Mouse (Mus musculus): Measurements from ENCODE around the gene Nktr.
A peak's percentile ranks its signal among the peaks of the same experiment; 100 is the strongest.

Nktr gene

DNA sequence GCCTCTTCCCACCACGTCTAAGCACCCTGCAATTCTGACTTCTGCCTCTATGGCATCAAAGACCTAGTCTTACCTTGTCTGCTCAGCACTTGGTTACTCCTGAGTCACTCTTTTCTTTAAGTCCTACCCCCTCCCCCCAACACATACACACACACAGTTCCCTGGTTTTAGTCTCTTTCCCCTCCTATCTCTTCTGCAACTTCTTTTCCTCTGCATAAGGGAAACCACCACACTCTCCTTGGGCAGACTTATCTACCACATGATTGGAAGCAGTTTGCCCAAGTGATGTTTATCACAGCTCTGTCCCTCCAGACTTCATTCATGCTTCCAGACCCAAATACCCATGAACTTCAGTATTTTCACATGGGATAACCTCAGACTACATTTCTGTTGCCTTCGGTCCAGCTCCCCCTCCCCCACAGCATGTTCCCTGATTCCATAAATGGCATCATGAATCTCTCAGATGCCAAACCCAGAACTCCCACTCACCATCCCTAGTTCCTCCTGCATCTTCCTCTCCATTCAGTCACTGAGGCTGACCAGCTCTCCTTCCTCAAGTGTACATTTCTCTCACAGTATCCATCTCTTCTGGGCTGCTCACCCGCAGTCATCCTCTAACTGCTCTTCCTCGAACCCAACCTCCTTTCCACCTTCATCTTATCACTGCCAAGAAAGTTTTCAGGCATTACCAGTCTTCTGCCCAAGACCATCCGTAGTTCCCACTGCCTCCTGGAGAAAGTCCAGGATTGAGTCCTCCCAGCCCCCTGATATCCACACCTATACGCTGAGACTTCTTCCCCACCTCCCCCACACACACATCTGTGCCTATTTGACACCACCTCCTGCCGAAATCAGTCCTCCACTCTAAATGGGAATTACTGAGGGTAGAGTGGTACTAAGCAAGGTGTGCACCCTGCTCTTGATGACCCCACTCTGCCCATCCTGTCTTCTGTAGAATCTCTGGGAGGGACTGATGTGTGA is 10.2 kb upstream of the Nktr start:
- DNase-seq: no peak

DNA sequence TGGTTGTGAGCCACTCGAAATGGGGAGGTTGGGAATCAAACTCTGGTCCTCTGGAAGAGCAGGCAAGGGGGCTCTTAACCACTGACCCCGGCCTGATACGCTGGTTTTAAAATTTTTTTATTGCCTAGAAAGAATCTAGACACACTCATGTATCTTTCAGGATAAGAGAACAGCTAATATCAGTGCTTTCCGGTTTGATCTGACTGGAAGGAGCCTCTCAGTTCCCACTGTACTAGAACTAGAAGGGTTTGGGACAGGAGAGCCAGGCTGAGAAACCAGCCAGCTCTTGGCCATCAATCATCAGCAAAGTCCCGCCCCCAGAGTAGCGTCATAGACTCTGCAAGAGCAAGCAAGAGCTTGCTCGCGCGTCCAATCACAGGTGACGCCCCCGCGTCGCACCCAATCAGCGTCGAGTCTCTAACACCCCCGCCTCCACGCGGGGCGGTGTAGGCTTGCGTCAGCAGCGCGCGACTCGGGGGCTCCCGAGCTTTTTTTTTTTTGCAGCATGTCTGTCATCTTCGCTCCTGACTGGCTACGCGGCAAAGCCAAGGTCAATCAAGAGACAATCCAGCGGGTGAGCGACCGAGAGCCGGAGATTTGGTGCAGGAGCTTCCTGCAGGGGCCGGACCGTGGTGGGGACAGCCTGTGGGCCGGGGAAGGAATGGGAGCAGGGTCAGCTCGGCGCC is 8.9 kb upstream of the Nktr start, which contains the start of gene Ss18l2:
Gene Ss18l2, plus strand, starts transcription at position 432 of the 686 bp plus-strand sequence.
- DNase-seq: peak; percentile 97

DNA sequence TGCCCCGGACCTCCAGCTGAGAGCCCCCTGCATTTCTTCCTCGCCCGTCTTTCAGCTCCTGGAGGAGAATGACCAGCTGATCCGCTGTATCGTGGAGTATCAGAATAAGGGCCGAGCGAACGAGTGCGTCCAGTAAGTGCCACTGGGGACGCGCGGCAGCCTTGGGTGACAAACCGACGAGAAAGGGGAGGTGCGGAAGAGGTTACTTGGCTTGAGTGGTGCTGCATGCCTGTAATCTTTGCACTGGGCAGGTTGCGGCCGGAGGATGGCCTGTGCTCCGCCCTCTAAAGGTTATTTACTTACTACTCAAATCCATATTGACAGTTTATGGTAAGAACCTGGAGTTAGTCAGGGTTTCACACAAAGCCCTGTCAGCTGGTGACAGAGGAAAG is 8.4 kb upstream of the Nktr start:
- no peak for DNase-seq

DNA sequence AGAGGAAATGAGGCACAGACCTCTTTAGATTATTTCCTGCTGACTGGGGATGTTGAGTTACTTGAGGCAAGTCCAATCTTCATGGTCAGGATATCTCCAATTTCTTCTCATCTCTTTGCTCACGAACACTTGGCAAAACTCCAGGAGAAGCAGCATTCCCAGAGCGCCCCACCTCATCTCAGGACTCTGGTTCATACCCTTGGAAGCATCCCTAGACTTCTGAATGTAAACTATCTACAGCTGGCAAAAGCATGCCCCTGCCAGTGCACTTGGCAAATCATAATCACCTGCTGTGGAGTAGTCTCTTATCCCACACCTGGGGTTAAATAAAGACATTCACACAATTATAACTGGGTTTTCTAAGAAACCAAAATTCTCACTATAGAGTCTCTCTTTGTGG is 1.9 kb upstream of the Nktr start:
- DNase-seq: no peak

DNA sequence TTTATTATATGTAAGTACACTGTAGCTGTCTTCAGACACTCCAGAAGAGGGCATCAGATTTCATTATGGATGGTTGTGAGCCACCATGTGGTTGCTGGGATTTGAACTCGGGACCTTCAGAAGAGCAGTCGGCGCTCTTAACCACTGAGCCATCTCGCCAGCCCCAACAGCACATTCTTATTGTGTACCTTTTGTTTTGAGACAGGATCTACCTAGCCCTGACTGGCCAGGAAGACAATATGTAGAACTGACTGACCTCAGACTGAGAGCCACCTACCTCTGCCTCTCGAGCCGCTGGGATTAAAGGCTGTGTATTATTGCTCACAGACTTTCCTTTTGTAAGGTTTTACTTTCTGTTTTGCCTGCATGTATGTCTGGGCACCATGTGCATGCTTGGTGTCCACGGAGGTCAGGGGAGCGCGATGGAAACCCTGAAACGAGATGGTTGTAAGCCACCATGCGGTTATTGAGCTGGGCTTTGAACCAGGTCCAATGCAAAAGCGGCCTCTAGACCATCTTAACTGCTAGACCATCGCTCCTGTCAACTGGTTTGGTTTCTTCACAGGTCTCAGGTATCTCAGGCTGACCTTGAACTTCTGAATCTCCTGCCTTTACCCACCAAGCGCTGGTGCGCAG is 781 bp upstream of the Nktr start:
- DNase-seq: no peak

DNA sequence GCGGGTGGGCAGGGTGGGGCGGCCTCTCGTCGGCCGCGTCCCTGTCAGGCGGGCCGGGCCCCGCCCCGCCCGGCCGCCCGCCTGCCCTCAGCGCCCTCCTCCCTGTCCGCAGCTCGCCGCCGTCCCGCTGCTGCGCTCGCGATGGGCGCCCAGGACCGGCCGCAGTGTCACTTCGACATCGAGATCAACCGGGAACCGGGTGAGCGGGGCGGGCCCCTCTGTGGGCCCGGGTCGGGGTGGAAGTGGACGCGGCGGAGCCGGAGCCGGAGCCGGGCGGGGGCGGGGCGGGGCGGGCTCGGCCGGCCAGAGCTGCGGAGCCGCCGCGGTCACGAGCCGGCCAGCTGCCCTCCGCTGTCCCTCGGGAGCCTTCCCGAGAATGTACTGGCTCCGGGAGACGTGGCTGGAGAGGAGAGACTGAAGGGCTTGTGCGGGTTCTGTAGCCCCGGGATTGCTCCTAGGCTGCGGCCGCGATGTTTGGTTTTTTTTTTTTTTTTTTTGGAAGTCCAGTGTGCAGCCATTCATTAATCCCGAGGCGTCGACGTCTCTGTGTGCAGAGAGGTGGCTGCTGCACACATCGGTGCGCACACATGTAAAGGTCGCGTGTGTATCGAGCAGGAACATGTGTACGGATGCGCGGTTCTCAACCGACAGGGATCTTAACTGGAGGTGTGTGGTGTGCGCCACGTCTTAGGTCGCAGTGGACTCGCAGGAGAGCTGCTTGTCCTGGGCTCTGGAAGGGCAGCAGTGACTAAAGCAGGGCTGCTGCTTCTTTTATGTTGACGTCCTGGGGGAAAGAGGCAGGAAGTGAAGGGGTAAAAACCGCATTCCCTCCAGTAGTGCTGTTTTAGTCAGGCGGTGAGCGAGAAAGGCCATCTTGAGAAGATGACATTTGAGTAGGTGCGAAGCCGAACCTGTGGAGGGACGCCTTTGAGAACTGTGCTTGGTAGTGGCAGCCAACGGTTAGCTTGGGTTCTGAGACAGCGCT is 670 bp downstream of the Nktr start:
- peak; percentile 60 for DNase-seq

DNA sequence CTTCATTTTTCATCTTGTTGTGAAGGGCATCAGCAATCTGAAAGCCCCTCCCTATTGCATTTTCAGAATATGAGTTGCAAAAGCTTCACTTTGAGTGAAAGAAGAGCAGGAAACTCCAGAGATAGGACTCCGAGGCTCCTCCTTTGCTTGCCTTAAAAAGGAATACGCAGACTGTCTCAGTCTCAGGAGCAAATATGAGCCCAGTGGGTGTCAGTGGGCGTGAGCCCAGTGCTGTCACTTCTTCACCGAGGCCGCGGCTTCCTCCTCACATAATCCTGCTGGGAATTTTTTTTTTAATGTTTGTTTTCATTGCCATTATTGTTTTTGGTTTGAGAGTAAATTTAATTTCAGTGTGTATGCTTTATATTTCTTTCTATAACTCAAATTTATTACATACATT is 21.5 kb downstream of the Nktr start:
- DNase-seq: no peak

DNA sequence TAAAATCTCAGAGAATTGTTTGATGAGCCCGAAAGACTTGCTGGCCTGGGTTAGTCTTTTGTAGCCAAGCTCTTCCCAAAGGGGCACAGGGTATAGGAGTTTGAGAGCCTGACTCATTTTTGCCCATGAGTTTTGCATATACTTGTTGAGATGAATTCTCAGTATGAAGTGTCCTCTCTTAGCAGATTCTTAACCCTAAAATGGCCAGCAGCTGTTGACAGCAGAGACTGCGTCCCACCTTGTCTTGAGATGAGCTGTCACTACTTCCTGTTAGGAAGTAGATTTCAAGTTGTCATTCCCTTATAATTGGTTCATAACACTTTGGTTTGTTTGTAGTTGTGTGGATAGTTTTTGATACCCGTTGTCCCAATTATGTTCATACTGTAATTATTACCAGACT is 22.2 kb downstream of the Nktr start:
- no peak for DNase-seq

DNA sequence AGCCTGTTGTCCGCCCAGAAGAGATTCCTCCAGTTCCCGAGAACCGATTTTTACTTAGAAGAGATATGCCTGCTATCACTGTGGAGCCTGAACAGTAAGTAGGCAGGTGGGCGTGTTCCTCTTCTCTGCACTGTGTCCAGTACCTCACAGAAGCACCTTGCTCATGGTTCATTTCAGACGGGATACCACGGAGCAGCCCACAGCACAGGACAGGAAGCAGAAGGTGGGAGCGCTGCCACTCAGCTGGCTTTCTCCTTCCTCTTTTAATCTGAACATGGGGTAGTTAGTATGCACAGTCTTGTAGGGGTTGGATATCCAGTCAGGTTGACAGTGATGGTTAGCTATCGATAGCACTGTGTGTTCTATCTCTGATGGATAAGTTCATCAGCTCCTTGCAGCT is 25.1 kb downstream of the Nktr start:
- no peak for DNase-seq

DNA sequence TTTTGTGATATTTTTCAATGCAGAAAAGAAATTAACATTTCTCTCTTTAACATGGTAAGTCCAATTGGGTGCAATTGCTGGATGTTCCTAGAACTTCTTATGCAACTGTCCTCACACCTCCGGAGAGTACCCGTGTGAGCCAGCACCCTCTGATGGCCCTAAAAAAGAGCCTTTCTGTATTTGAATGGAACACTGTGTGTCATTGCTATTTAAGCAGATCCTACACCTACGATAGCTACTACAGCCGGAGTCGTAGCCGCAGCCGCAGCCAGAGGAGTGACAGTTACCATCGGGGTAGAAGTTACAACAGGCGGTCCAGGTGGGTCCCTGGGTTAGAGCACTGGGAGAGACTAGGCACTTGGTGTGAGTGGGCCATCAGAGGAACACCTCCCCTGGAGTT is 33.8 kb downstream of the Nktr start:
- no peak for DNase-seq

DNA sequence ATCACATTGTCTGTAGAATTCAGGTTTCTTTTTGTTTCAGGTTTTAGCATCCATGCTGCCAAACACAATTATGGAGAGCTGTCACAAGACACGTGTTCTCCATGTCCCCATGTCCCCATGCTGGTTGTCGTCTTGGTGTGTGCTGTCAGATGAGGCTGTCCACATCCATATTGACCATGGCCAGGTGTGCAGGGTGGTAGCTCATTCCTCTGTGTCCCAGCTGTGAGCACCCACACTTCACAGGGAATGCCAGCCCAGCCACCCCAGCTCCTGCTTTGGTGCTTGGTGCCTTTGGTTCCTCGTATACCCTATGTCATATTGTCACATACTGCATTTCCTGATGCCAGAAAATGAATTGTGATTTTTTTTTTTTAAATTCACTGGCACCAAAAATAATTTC is 35.7 kb downstream of the Nktr start:
- DNase-seq: no peak

DNA sequence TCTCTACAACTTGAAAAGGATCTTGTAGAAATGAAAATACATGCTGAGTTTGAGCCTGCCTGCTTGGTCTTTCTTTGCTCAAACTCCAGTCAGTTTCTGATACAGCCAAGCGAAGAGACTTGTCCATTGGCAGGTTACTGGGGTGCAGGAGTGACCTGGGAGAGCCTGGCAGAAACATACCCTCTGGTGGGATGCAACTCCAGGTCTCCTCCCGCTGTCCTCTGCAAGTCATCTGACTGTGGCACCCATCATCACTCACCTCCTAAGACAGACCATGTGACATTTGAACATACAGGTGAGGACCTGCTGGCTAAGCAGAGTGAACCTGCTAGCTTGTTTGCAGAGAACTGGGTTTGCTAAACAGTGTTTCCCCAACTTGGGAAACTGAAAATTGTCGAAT is 37.8 kb downstream of the Nktr start:
- no peak for DNase-seq

DNA sequence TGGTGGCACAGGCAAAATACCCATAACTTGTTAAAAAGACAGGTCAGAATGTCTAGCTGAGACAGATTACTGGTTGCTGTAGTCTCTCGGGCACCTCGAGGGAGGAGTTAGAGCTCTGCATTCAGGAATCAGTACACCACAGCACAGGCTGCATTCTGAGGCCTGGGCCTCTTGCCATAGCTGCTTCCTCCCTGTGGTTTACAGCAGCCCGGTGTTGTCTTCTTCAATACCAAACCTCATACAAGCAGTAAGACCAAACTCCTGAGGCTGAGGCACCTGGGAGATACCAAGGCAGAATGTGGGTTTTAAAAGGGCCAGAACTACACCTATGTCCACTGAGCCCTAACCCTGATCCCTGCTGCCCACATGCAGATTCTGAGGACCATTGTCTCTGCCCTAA is 38.5 kb downstream of the Nktr start:
- no peak for DNase-seq

DNA sequence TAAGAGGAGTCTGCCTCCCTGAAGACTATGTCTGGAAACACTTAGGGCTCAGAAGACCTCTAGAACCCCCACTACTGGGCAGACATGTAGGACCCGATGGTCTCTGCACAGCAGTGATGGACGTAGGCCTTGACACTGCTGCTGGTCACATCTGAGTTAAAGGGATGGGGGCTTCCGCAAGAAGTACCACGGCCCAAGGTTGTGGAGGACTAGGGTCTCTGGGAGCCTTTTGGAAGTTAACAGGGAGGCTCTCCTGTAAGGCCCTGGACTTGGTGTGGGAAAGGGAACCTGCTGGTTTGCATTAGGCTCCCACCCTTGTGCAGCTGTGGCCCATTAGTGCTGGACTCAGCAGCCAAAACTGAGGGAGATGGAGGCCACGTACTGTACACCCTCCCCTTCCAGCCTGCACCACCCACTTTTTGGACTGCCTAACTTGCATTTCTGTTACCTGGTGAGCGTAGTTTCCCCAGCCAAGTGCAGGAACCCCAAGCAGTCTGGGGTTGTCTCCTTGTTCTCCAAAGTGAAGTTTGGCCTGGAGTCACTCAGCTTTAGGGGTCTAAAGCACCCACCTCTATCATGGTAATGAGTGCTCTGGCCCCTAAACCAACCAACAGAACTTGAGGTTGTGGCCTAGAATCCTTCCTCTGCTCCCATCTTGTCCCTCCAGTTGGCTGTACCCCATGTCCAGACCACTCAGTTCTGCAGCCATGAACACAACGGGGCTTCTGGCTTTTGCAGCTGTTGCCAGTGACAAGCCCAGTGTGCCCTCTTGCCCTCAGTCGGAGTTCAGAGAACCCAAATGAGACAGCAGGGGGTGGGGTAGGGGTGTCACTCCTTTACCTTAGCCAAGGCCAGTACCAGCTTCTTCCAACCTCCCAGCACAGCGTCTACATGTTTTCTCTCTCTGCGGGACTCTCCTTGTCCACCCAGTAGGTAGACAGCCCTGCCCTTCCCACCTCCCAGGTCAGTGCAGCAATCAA is 39.2 kb downstream of the Nktr start:
- peak; percentile 26 for DNase-seq

DNA sequence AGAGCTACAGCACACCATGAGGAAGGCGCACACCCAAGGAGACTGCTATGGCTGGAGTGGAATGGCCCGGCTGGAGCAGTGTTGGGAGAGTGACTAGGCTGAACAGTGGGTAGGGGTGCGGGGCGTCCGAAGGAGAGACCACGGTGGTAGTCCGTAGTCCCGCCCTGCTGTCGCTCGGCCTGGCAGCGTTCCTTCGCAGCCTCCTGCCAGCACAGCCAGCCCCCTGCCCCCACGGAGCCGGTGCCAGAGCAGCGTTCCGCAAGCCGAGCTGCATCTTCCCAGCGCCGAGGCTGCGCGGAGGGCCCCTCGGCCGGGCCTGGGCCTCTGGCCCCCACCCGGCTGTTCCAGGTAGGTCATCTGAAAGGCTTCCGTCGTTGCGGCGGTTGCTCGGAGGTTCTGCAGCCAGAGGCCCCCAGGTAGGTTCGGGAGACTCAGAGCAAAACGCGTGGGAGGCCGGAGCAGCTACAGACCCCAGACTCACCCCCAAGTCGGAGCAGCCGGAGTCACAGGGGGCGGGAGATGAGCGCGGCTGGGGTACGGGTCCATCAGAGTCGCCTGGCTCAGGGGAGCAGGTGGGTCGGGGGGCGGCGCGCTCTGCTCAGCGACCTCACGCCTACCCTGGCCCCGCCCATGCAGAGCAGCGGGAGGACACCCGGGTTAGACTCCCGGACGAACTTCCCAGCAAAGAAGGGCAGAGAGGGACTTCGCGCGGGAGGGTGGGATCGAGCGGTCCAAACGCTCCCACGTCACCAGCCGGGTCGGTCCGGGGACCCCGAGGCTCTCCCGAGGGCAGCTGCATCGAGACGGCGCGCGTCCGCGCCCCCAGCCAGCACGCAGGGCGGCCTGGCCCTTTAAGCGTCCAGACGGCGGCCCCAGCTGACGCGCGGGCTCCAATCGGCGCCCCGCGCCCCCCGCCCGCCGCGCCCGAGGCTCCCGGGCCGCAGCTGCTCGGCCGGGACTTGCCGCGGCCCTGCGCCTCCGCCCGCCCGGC is 40.4 kb downstream of the Nktr start, which contains the start of gene Zfp651:
Gene Zfp651, plus strand, starts transcription at position 240 of the 991 bp plus-strand sequence.
- DNase-seq: peak; percentile 60

DNA sequence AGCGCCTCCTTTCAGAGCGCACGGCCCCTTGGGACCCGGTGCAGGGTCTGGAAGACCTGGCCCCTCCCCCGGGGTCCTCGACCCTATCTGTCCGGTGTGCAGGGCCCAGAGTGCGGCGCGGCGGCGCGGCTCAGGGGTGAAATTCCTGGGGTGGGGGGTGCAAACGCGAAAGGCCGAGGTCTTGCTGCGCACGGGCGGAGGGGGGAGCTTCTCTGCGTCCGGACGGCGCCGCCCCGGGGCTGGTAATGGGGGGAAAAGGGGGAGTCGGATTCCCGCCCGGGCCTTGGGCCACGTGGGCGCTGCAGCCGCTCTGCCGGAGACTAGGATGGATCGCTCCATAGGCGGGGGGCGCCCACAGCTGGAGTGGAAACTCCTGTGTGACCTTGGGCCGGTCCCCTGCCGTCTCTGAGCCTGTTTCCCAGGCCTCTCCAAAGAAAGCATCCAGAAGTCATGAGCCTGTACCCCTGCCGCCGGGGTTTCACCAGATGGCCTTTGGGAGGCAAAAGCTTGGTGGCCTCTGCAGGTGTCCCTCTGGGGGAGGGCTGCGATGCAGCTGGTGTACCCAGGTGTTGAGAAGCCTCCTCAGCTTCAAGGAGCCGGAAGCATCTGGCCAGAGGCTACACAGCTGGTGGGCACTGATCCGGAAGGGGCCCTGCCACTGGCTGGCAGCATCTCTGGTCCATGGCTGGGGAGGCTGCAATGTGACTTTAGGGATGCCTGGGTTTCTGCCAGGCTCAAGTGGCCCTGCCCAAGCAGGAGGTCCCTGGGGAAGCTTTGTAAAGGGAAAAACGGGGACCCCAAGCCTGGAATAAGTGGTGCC is 41.5 kb downstream of the Nktr start:
- peak; percentile 45 for DNase-seq

DNA sequence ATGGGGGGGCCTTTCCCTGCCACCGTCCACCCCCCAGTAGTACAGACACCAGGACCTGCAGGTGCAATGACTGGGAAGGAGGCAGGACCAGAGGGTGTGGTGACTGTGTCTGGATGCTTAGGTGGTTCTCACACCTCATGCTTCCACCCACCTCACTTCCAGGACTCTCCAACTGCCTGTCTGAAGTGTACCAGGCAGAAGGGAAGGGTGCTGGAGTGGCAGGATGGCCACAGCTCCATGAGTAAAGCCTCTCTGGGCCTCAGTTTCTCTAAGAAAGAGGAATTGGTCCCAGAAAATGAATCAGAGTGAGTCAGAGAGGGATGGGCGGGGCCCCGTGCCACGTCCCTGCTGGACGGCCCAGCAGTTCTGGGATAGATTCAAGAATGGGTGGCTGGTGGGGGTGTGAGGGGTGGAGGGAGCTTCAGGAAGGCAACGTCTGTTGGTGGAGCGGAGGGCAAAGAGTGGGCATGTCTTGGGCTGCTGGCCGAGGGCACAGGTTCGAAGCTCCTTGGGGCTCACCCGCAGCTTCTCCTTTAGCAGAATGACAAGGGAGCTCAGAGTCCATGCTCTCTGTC is 42.2 kb downstream of the Nktr start:
- DNase-seq: no peak

DNA sequence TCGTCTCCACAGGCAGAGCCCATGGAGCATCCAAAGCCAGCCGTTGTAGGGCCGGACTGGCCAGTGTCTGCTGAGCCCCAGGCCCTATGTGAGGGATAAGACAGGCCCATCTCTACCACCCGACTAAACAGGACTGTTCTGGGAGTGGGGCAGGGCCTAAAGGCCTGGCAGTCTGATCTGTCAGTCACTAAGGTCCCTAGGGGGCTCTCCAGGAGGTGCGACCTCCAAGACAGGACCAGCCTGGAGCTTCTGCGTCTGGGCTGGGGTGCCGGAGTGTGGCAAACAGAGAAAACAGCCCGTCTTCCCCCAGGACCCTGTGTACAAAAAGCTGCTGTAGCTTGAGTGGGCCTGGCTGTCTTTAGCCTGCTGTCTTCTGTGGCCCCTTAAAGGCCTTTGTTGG is 42.8 kb downstream of the Nktr start:
- no peak for DNase-seq

Data from cerebellum, adult 8-10 months (tissue).